Mouse (Mus musculus) WW6 (cell line): ENCODE measurements around the gene Sstr5.
A peak's percentile ranks its signal among the peaks of the same experiment; 100 is the strongest.

ENCODE experiments used
- DNase-seq: peaks from one replicate; pipeline ENCODE4 v3.0.0-alpha.2; 2013; ENCODE audit warnings: low read depth, low spot score

Gene Sstr5

GRCm38 (mm10) chr17:25474330-25475077 is 22.6 kb downstream of the Sstr5 start:
- peak; percentile 78 for DNase-seq

GRCm38 (mm10) chr17:25472044-25472443 is 25.0 kb downstream of the Sstr5 start:
- DNase-seq = no peak

GRCm38 (mm10) chr17:25471418-25471817 is 25.7 kb downstream of the Sstr5 start:
- no peak for DNase-seq

GRCm38 (mm10) chr17:25469798-25470197 is 27.3 kb downstream of the Sstr5 start:
- DNase-seq = no peak

GRCm38 (mm10) chr17:25468301-25468700 is 28.8 kb downstream of the Sstr5 start:
- DNase-seq = no peak

GRCm38 (mm10) chr17:25467781-25468180 is 29.3 kb downstream of the Sstr5 start:
- no peak for DNase-seq

GRCm38 (mm10) chr17:25466257-25466656 is 30.8 kb downstream of the Sstr5 start:
- no peak for DNase-seq

GRCm38 (mm10) chr17:25464091-25464490 is 33.0 kb downstream of the Sstr5 start:
- DNase-seq = no peak

GRCm38 (mm10) chr17:25463326-25463945 is 33.7 kb downstream of the Sstr5 start:
- no peak for DNase-seq

GRCm38 (mm10) chr17:25462236-25462875 is 34.7 kb downstream of the Sstr5 start:
- DNase-seq = no peak

GRCm38 (mm10) chr17:25456540-25456939 is 40.5 kb downstream of the Sstr5 start:
- no peak for DNase-seq

- no peak for DNase-seq
These were observed 42.8 kb downstream of the Sstr5 start, which contains the start of gene Tekt4 for GRCm38 (mm10) chr17:25454272-25454671. Gene Tekt4, plus strand, starts transcription at chr17:25454615.

GRCm38 (mm10) chr17:25452246-25452965 is 44.7 kb downstream of the Sstr5 start:
- DNase-seq = no peak

- no peak for DNase-seq
These were observed 46.8 kb downstream of the Sstr5 start for GRCm38 (mm10) chr17:25450329-25450728.

GRCm38 (mm10) chr17:25447865-25448264 is 49.2 kb downstream of the Sstr5 start:
- DNase-seq = no peak

GRCm38 (mm10) chr17:25445841-25446240 is 51.2 kb downstream of the Sstr5 start:
- no peak for DNase-seq

GRCm38 (mm10) chr17:25445074-25445473 is 52.0 kb downstream of the Sstr5 start:
- DNase-seq = no peak

GRCm38 (mm10) chr17:25442889-25443288 is 54.2 kb downstream of the Sstr5 start:
- DNase-seq = no peak

GRCm38 (mm10) chr17:25441417-25441816 is 55.7 kb downstream of the Sstr5 start:
- DNase-seq = no peak
